In genomic region chr3:87165291-87165881, GRCm38 (mm10) we compare ENCODE assay signal across 8 mouse cellular contexts. TPM values are rescaled to one million over a fixed set of nuclear protein-coding genes. Genes with fewer than 3 reads are reported as not detected.
DNase-seq lines count a peak whose midpoint lies in the region; ATAC-seq and TF ChIP-seq lines count a peak whose summit lies in the region.
"Had no signal": no experiment of that assay in that cellular context is flagged by ENCODE, and none has a peak within 500 bp of the region (broad histone marks: within the 10 kb centered on the region; RNA-seq: fewer than 3 reads in every experiment).

No protein-coding gene starts in this region.

- no peaks in the 10 kb centered on the region for H3K27me3 ChIP-seq in lung, embryonic 15.5 days
- no peaks in the 10 kb centered on the region for H3K27me3 ChIP-seq in forebrain, embryonic 15.5 days
- no peaks in the 10 kb centered on the region for H3K27me3 ChIP-seq in limb, embryonic 12.5 days
- H3K27me3 ChIP-seq in stomach, embryonic 15.5 days (replicated peaks), result no peaks in the 10 kb centered on the region

- peak; percentile 36; the same call in 1 of the 2 replicates for ATAC-seq in lung, embryonic 15.5 days (ENCODE audit: borderline replicate concordance, extremely low read depth, low FRiP score, low TSS enrichment)
- ATAC-seq in forebrain, embryonic 15.5 days (replicated peaks), result no peak
- ATAC-seq in limb, embryonic 12.5 days (ENCODE audit: insufficient number of reproducible peaks, insufficient read depth, low FRiP score, low TSS enrichment, low read depth), result no peak
- ATAC-seq in stomach, embryonic 15.5 days (ENCODE audit: insufficient read depth, low FRiP score, low read depth), result peak; percentile 41; the same call in 1 of the 2 replicates
- no peak for ATAC-seq in inflammation-experienced regulatory T-cells, adult 6 months

- H3K4me3 ChIP-seq in lung, embryonic 15.5 days, result no peak overlapping the region
- H3K4me3 ChIP-seq in lung, adult 2 months (replicated peaks; ENCODE audit: extremely low read depth, low read depth, low read length), result no peak overlapping the region
- H3K4me3 ChIP-seq in forebrain, embryonic 15.5 days, result no peak overlapping the region
- H3K4me3 ChIP-seq in limb, embryonic 12.5 days (replicated peaks), result no peak overlapping the region
- no peak overlapping the region for H3K4me3 ChIP-seq in stomach, embryonic 15.5 days (replicated peaks)
- H3K4me3 ChIP-seq: megakaryocyte, embryonic 14.5 days had no signal

- DNase-seq in lung, adult 2 months, result no peak
- DNase-seq in urinary bladder, adult 18-20 months (ENCODE audit: low spot score in 2 of 2), result no peak

- TF ChIP-seq POLR2A in lung, adult 2 months (IDR thresholded peaks at IDR 0.05; ENCODE audit: borderline replicate concordance, extremely low read depth, low read depth, low read length), result no peak

- H3K36me3 ChIP-seq in lung, embryonic 15.5 days, result no peaks in the 10 kb centered on the region
- H3K36me3 ChIP-seq in forebrain, embryonic 15.5 days, result no peaks in the 10 kb centered on the region
- H3K36me3 ChIP-seq in limb, embryonic 12.5 days, result peaks cover 46% of the 10 kb centered on the region
- H3K36me3 ChIP-seq in stomach, embryonic 15.5 days, result peaks cover under 1% of the 10 kb centered on the region; the same call in 1 of the 2 replicates

- 21% methylated on average over 8 of the region's 8 CpGs for WGBS in lung, embryonic 15.5 days
- 71% methylated on average over 8 of the region's 8 CpGs for WGBS in lung, adult 2 months
- 20% methylated on average over 8 of the region's 8 CpGs for WGBS in forebrain, embryonic 15.5 days
- WGBS in limb, embryonic 12.5 days, result 10% methylated on average over 8 of the region's 8 CpGs
- 40% methylated on average over 8 of the region's 8 CpGs for WGBS in stomach, embryonic 15.5 days

- TF ChIP-seq CTCF in lung, adult 2 months (IDR thresholded peaks at IDR 0.05; ENCODE audit: insufficient read depth, low read length), result no peak

- peaks cover 69% of the 10 kb centered on the region for H3K4me1 ChIP-seq in lung, embryonic 15.5 days
- H3K4me1 ChIP-seq in lung, adult 2 months (ENCODE audit: control insufficient read depth, insufficient read depth, low read length), result no peaks in the 10 kb centered on the region
- H3K4me1 ChIP-seq in forebrain, embryonic 15.5 days, result peaks cover 46% of the 10 kb centered on the region
- H3K4me1 ChIP-seq in limb, embryonic 12.5 days (replicated peaks), result peaks cover 91% of the 10 kb centered on the region
- H3K4me1 ChIP-seq in stomach, embryonic 15.5 days, result peaks cover 24% of the 10 kb centered on the region
- H3K4me1 ChIP-seq: megakaryocyte, embryonic 14.5 days had no signal

- no peaks in the 10 kb centered on the region for H3K9me3 ChIP-seq in lung, embryonic 15.5 days
- H3K9me3 ChIP-seq in forebrain, embryonic 15.5 days, result no peaks in the 10 kb centered on the region
- no peaks in the 10 kb centered on the region for H3K9me3 ChIP-seq in limb, embryonic 12.5 days
- no peaks in the 10 kb centered on the region for H3K9me3 ChIP-seq in stomach, embryonic 15.5 days

- no peak overlapping the region for H3K9ac ChIP-seq in lung, embryonic 15.5 days
- H3K9ac ChIP-seq in forebrain, embryonic 15.5 days (replicated peaks), result 0 out of 2 replicates have a peak overlapping the region, but pooled peaks have one; percentile 19
- peak overlapping the region; percentile 42; the same call in 1 of the 2 replicates for H3K9ac ChIP-seq in limb, embryonic 12.5 days (replicated peaks)
- no peak overlapping the region for H3K9ac ChIP-seq in stomach, embryonic 15.5 days

- peak overlapping the region; percentile 19 for H3K27ac ChIP-seq in lung, embryonic 15.5 days
- H3K27ac ChIP-seq in forebrain, embryonic 15.5 days (replicated peaks), result no peak overlapping the region; the same call in 1 of the 2 replicates
- peak overlapping the region; percentile 94 for H3K27ac ChIP-seq in limb, embryonic 12.5 days
- peak overlapping the region; percentile 77 for H3K27ac ChIP-seq in stomach, embryonic 15.5 days

- H3K4me2 ChIP-seq in lung, embryonic 15.5 days, result no peak overlapping the region
- no peak overlapping the region for H3K4me2 ChIP-seq in forebrain, embryonic 15.5 days (replicated peaks)
- peak overlapping the region; percentile 43 for H3K4me2 ChIP-seq in limb, embryonic 12.5 days
- peak overlapping the region; percentile 10; the same call in 1 of the 2 replicates for H3K4me2 ChIP-seq in stomach, embryonic 15.5 days

RNA-seq across cellular contexts. Expression of gene Kirrel, which starts 9.2 kb away (rescaled TPM):
- polyA plus RNA-seq in lung, embryonic 15.5 days (2015; fragmentation: Nextera tagmentation; extraction: Ambion mirVana), result 20.7 and 23.0 TPM in 2 replicates
- 10.5 and 14.4 TPM in 2 replicates for polyA plus RNA-seq in lung, adult 2 months (2012; rRNA removed)
- polyA plus RNA-seq in forebrain, embryonic 15.5 days (2015; fragmentation: Nextera tagmentation; extraction: Ambion mirVana), result 5.0 and 5.7 TPM in 2 replicates
- 17.5 and 22.1 TPM in 2 replicates for polyA plus RNA-seq in limb, embryonic 12.5 days (2016; fragmentation: Nextera tagmentation; extraction: Ambion mirVana)
- polyA plus RNA-seq in stomach, embryonic 15.5 days (2015; fragmentation: Nextera tagmentation; extraction: Ambion mirVana), result 13.9 and 15.2 TPM in 2 replicates
- polyA plus RNA-seq in inflammation-experienced regulatory T-cells, adult 6 months (2017; shearing (Covaris generic)), result not detected

Comparison
In these comparisons a context has a peak if more than half of its experiments do, and no peak if none do; other contexts are left out.
1. ATAC-seq: peak in lung, embryonic 15.5 days (single experiment) and stomach, embryonic 15.5 days (single experiment); none in forebrain, embryonic 15.5 days (single experiment), limb, embryonic 12.5 days (single experiment) and inflammation-experienced regulatory T-cells, adult 6 months (single experiment).
2. H3K4me2 ChIP-seq: peak in limb, embryonic 12.5 days (single experiment) and stomach, embryonic 15.5 days (single experiment); none in lung, embryonic 15.5 days (single experiment) and forebrain, embryonic 15.5 days (single experiment).
3. H3K9ac ChIP-seq: peak in forebrain, embryonic 15.5 days (single experiment) and limb, embryonic 12.5 days (single experiment); none in lung, embryonic 15.5 days (single experiment) and stomach, embryonic 15.5 days (single experiment).